Mouse (Mus musculus) MEL (cell line): ENCODE data around the gene Steap1. TPM values are rescaled to one million over a fixed set of nuclear protein-coding genes. Genes with fewer than 3 reads are reported as not detected.

Experiments used
- DNase-seq: peaks from one replicate; pipeline ENCODE4 v3.0.0; 2011; ENCODE audit warnings: low read depth, low spot score
- H3K27ac ChIP-seq: 2 replicates; pipeline ENCODE4 v1.5.1; 2012; ENCODE audit warnings: low read depth, mild to moderate bottlenecking, control low read depth, low read length, moderate library complexity; ENCODE audit not compliant: control insufficient read depth
- H3K27me3 ChIP-seq, 2 experiments: fragments of 150-350 bp in 1 of 2; sonication (generic) in 1 of 2; 2 replicates each; pipeline ENCODE4 v1.6.1; 2012; ENCODE audit warnings: low read length in 2 of 2, mild to moderate bottlenecking in 2 of 2, improper control_type of control experiment in 1 of 2, moderate library complexity in 1 of 2; ENCODE audit not compliant: insufficient read depth in 2 of 2, control insufficient read depth in 1 of 2
- H3K36me3 ChIP-seq, 2 experiments: 2 replicates each; pipeline ENCODE4 v1.6.1; 2012 to 2014; ENCODE audit warnings: low read length in 2 of 2, improper control_type of control experiment in 1 of 2, inconsistent platforms in 1 of 2, mild to moderate bottlenecking in 1 of 2; ENCODE audit not compliant: insufficient read depth in 2 of 2, control insufficient read depth in 1 of 2
- H3K4me1 ChIP-seq, 2 experiments: fragments of 150-350 bp in 1 of 2; sonication (generic) in 1 of 2; 2 replicates each; pipeline ENCODE4 v1.6.1; 2012; ENCODE audit warnings: low read length in 2 of 2, improper control_type of control experiment in 1 of 2, mild to moderate bottlenecking in 1 of 2; ENCODE audit not compliant: insufficient read depth in 2 of 2, control insufficient read depth in 1 of 2
- H3K4me3 ChIP-seq, 2 experiments: fragments of 150-350 bp in 1 of 2; sonication (generic) in 1 of 2; 2 replicates each; pipeline ENCODE4 v1.5.1; 2012; ENCODE audit warnings: low read depth in 2 of 2, low read length in 2 of 2, mild to moderate bottlenecking in 2 of 2, moderate library complexity in 2 of 2, control low read depth in 1 of 2, improper control_type of control experiment in 1 of 2; ENCODE audit not compliant: control insufficient read depth in 1 of 2, insufficient read depth in 1 of 2
- H3K79me2 ChIP-seq: 2 replicates; pipeline ENCODE4 v1.6.1; 2012; ENCODE audit warnings: mild to moderate bottlenecking, low read length, moderate library complexity; ENCODE audit not compliant: control insufficient read depth, poor library complexity, insufficient read depth
- H3K9ac ChIP-seq: 2 replicates; pipeline ENCODE4 v1.6.1; 2012; ENCODE audit warnings: low read depth, mild to moderate bottlenecking, control low read depth, low read length, moderate library complexity; ENCODE audit not compliant: control insufficient read depth, poor library complexity, severe bottlenecking
- H3K9me3 ChIP-seq: fragments of 150-350 bp; sonication (generic); replicated peaks from 2 replicates; pipeline ENCODE4 v1.6.1; 2012; ENCODE audit warnings: mild to moderate bottlenecking, low read length, improper control_type of control experiment, moderate library complexity; ENCODE audit not compliant: insufficient read depth
- BHLHE40 ChIP-seq: IDR thresholded peaks from 2 replicates; pipeline ENCODE4 v1.6.1; 2012; ENCODE audit warnings: low read depth, mild to moderate bottlenecking, inconsistent platforms, low read length, improper control_type of control experiment, borderline replicate concordance
- CHD1 ChIP-seq: IDR thresholded peaks from 2 replicates; pipeline ENCODE4 v1.6.1; 2012; ENCODE audit warnings: low read depth, mild to moderate bottlenecking, inconsistent platforms, low read length, improper control_type of control experiment
- CHD2 ChIP-seq: IDR thresholded peaks from 2 replicates; pipeline ENCODE4 v1.6.1; 2011; ENCODE audit warnings: low read length, improper control_type of control experiment
- E2F4 ChIP-seq: IDR thresholded peaks from 2 replicates; pipeline ENCODE4 v1.6.1; 2011; ENCODE audit warnings: low read depth, low read length, improper control_type of control experiment, borderline replicate concordance
- EP300 ChIP-seq, 2 experiments: IDR thresholded peaks; 2 replicates each; pipeline ENCODE4 v1.6.1; 2011; ENCODE audit warnings: improper control_type of control experiment in 2 of 2, low read length in 2 of 2, low read depth in 1 of 2, mild to moderate bottlenecking in 1 of 2
- ETS1 ChIP-seq: IDR thresholded peaks from 2 replicates; pipeline ENCODE4 v1.6.1; 2012; ENCODE audit warnings: low read depth, mild to moderate bottlenecking, inconsistent platforms, low read length, improper control_type of control experiment, moderate library complexity
- GABPA ChIP-seq: IDR thresholded peaks from 2 replicates; pipeline ENCODE4 v1.6.1; 2012; ENCODE audit warnings: low read depth, mild to moderate bottlenecking, inconsistent platforms, low read length, improper control_type of control experiment, moderate library complexity
- JUND ChIP-seq: IDR thresholded peaks from 2 replicates; pipeline ENCODE4 v1.6.1; 2011; ENCODE audit warnings: low read depth, mild to moderate bottlenecking, improper control_type of control experiment, low read length
- KAT2A ChIP-seq: conservative IDR thresholded peaks from 2 replicates; pipeline ENCODE4 v1.6.1; 2012; ENCODE audit warnings: low read depth, low read length, improper control_type of control experiment, inconsistent platforms
- MAZ ChIP-seq: IDR thresholded peaks from 2 replicates; pipeline ENCODE4 v1.6.1; 2012; ENCODE audit warnings: low read depth, mild to moderate bottlenecking, inconsistent platforms, low read length, improper control_type of control experiment
- MXI1 ChIP-seq: IDR thresholded peaks from 2 replicates; pipeline ENCODE4 v1.6.1; 2011; ENCODE audit warnings: mild to moderate bottlenecking, low read depth, low read length, improper control_type of control experiment
- MYC ChIP-seq: IDR thresholded peaks from 2 replicates; pipeline ENCODE4 v1.6.1; 2011; ENCODE audit warnings: low read depth, mild to moderate bottlenecking, low read length, improper control_type of control experiment, moderate library complexity
- NRF1 ChIP-seq: IDR thresholded peaks from 2 replicates; pipeline ENCODE4 v1.6.1; 2014; ENCODE audit warnings: low read depth, mild to moderate bottlenecking, inconsistent platforms, low read length, improper control_type of control experiment, moderate library complexity; ENCODE audit not compliant: poor library complexity, insufficient read depth, severe bottlenecking
- POLR2A ChIP-seq, 2 experiments: IDR thresholded peaks; 2 replicates each; pipeline ENCODE4 v1.6.1; 2011 to 2012; ENCODE audit warnings: low read length in 2 of 2, mild to moderate bottlenecking in 2 of 2, control low read depth in 1 of 2, improper control_type of control experiment in 1 of 2, low read depth in 1 of 2, moderate library complexity in 1 of 2; ENCODE audit not compliant: control insufficient read depth in 1 of 2, insufficient read depth in 1 of 2, poor library complexity in 1 of 2
- POLR2AphosphoS2 ChIP-seq: IDR thresholded peaks from 2 replicates; pipeline ENCODE4 v1.6.1; 2011; ENCODE audit warnings: low read length, improper control_type of control experiment
- POLR2AphosphoS5 ChIP-seq: IDR thresholded peaks from 2 replicates; pipeline ENCODE4 v1.6.1; 2012; ENCODE audit warnings: low read depth, borderline replicate concordance, mild to moderate bottlenecking, inconsistent platforms, low read length, moderate library complexity, mixed read lengths
- RAD21 ChIP-seq: IDR thresholded peaks from 2 replicates; pipeline ENCODE4 v1.6.1; 2011; ENCODE audit warnings: mild to moderate bottlenecking, low read depth, low read length, improper control_type of control experiment
- RCOR1 ChIP-seq: IDR thresholded peaks from 2 replicates; pipeline ENCODE4 v1.6.1; 2012; ENCODE audit warnings: low read depth, mild to moderate bottlenecking, inconsistent platforms, low read length, improper control_type of control experiment
- SIN3A ChIP-seq: IDR thresholded peaks from 2 replicates; pipeline ENCODE4 v1.6.1; 2012; ENCODE audit warnings: low read length, improper control_type of control experiment, inconsistent platforms
- SMC3 ChIP-seq: IDR thresholded peaks from 2 replicates; pipeline ENCODE4 v1.6.1; 2011; ENCODE audit warnings: low read depth, low read length, improper control_type of control experiment
- TAL1 ChIP-seq: IDR thresholded peaks from 2 replicates; pipeline ENCODE4 v1.6.1; 2012; ENCODE audit warnings: mild to moderate bottlenecking, inconsistent platforms, low read length, moderate library complexity, mixed read lengths
- UBTF ChIP-seq: IDR thresholded peaks from 2 replicates; pipeline ENCODE4 v1.6.1; 2012; ENCODE audit warnings: low read depth, mild to moderate bottlenecking, inconsistent platforms, low read length, improper control_type of control experiment, moderate library complexity, borderline replicate concordance; ENCODE audit not compliant: insufficient read depth
- USF2 ChIP-seq, 2 experiments: IDR thresholded peaks; 2 replicates each; pipeline ENCODE4 v1.6.1; 2011 to 2012; ENCODE audit warnings: improper control_type of control experiment in 2 of 2, low read length in 2 of 2, borderline replicate concordance in 1 of 2, inconsistent platforms in 1 of 2, low read depth in 1 of 2, mild to moderate bottlenecking in 1 of 2; ENCODE audit not compliant: insufficient read depth in 1 of 2
- ZKSCAN1 ChIP-seq: IDR thresholded peaks from 2 replicates; pipeline ENCODE4 v1.6.1; 2012; ENCODE audit warnings: low read depth, mild to moderate bottlenecking, inconsistent platforms, low read length, improper control_type of control experiment, moderate library complexity
- ZMIZ1 ChIP-seq: IDR thresholded peaks from 2 replicates; pipeline ENCODE4 v1.6.1; 2012; ENCODE audit warnings: low read depth, mild to moderate bottlenecking, inconsistent platforms, low read length, improper control_type of control experiment, moderate library complexity
- ZNF384 ChIP-seq: IDR thresholded peaks from 2 replicates; pipeline ENCODE4 v1.6.1; 2012; ENCODE audit warnings: low read depth, mild to moderate bottlenecking, inconsistent platforms, low read length, improper control_type of control experiment
- polyA plus RNA-seq, 2 experiments: library from polyadenylated mRNA; stranded (reverse) in 1 of 2; unstranded in 1 of 2; fragments of >175 nt in 1 of 2; fragments of >200 nt in 1 of 2; gene quantifications; 2 replicates each; pipeline versions ENCODE4 v1.2.1 to v1.2.4; 2012; ENCODE audit warnings: low replicate concordance in 2 of 2, low read depth in 1 of 2; ENCODE audit not compliant: insufficient read length in 2 of 2, insufficient read depth in 1 of 2, missing spikeins in 1 of 2
- total RNA-seq: library from RNA; depleted of rRNA; stranded (reverse); fragments of 300-350 nt; gene quantifications from 2 replicates; pipeline ENCODE4 v1.2.3, GENCODE M21; 2012

Steap1 gene
- total and polyA plus RNA-seq, 3 experiments: not detected

DNA sequence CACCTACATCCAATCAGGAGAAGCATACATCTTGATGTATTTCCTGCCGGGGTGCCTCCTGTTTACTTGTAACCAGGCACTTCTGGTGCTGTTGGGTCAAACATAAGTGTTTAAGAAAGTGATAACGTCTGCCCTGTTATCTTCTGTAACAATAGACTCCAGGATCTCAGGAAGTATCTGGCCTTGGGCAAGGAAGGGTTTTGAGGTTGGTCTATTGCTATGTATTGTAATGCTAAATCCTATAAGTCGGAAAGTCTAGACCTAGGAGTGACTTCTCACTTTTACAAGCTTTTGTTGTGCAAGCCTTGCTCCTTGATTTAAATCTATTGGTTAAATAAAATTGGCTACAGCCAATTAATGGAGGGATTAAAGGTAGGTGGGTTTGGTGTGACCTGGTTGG, 50.3 kb downstream of the Steap1 start:
- no peak for DNase-seq
- Histone ChIP-seq H3K79me2 (no peaks in the 10 kb centered on the region), H3K27ac (no peak overlapping the region), H3K4me1 (no peaks in the 10 kb centered on the region), H3K9ac (no peak overlapping the region), H3K36me3 (no peaks in the 10 kb centered on the region), H3K4me3 (no peak overlapping the region), H3K27me3 (no peaks in the 10 kb centered on the region), H3K9me3 (no peaks in the 10 kb centered on the region)
- TF ChIP-seq ETS1 (no peak), TAL1 (no peak), UBTF (no peak), GABPA (no peak), EP300 (IDR thresholded peaks at IDR 0.05; ENCODE audit: low read depth in 1 of 2, low read length in 2 of 2) (no peak), SIN3A (no peak), RCOR1 (no peak), E2F4 (no peak), ZMIZ1 (no peak), MXI1 (no peak), CHD1 (no peak), SMC3 (no peak), MYC (no peak), KAT2A (no peak), CHD2 (no peak), JUND (no peak), POLR2AphosphoS5 (no peak), ZKSCAN1 (no peak), NRF1 (no peak)

GRCm38 (mm10) chr5:5695401-5695942, 53.7 kb downstream of the Steap1 start:
- no peak for DNase-seq
- Histone ChIP-seq H3K36me3 (no peaks in the 10 kb centered on the region), H3K9me3 (no peaks in the 10 kb centered on the region), H3K27ac (no peak overlapping the region), H3K9ac (no peak overlapping the region), H3K27me3 (no peaks in the 10 kb centered on the region), H3K4me3 (no peak overlapping the region), H3K79me2 (no peaks in the 10 kb centered on the region), H3K4me1 (no peaks in the 10 kb centered on the region)
- no peak for TF ChIP-seq USF2 (IDR thresholded peaks at IDR 0.05; ENCODE audit: borderline replicate concordance in 1 of 2, insufficient read depth in 1 of 2, low read depth in 1 of 2, low read length in 2 of 2)
- TF ChIP-seq CHD2: no peak
- no peak for TF ChIP-seq POLR2AphosphoS2
- TF ChIP-seq RAD21: no peak
- no peak for TF ChIP-seq SMC3
- no peak for TF ChIP-seq UBTF
- no peak for TF ChIP-seq MAZ
- no peak for TF ChIP-seq CHD1
- TF ChIP-seq BHLHE40: no peak
- TF ChIP-seq POLR2A (IDR thresholded peaks at IDR 0.05; ENCODE audit: control insufficient read depth in 1 of 2, insufficient read depth in 1 of 2, low read depth in 1 of 2, low read length in 2 of 2, poor library complexity in 1 of 2): no peak
- TF ChIP-seq JUND: no peak
- TF ChIP-seq ZNF384: no peak
- no peak for TF ChIP-seq GABPA
